Mouse (Mus musculus) midbrain, embryonic 12.5 days (tissue): ENCODE results near the gene Krt10. TPM values are rescaled to one million over a fixed set of nuclear protein-coding genes. Genes with fewer than 3 reads are reported as not detected.
A peak's percentile ranks its signal among the peaks of the same experiment; 100 is the strongest.

Experiments
- ATAC-seq: fragments of 200-750 bp; cut with Nextera tagmentation; 2 replicates; pipeline ENCODE4 v1.8.0; 2017; ENCODE audit warnings: low read depth, moderate TSS enrichment, moderate library complexity; ENCODE audit not compliant: low FRiP score
- H3K27ac ChIP-seq: fragments of 300-500 bp; sonication (generic); replicated peaks from 2 replicates; pipeline ENCODE4 v1.5.1; 2016; ENCODE audit warnings: mild to moderate bottlenecking
- H3K27me3 ChIP-seq: fragments of 300-500 bp; sonication (generic); 2 replicates; pipeline ENCODE4 v1.6.1; 2016; ENCODE audit warnings: mild to moderate bottlenecking
- H3K36me3 ChIP-seq: fragments of 300-500 bp; sonication (generic); 2 replicates; pipeline ENCODE4 v1.6.1; 2016
- H3K4me1 ChIP-seq: fragments of 300-500 bp; sonication (generic); 2 replicates; pipeline ENCODE4 v1.6.1; 2016
- H3K4me2 ChIP-seq: fragments of 300-500 bp; sonication (generic); replicated peaks from 2 replicates; pipeline ENCODE4 v1.6.1; 2016; ENCODE audit warnings: mild to moderate bottlenecking, moderate library complexity
- H3K4me3 ChIP-seq: fragments of 300-500 bp; sonication (generic); 2 replicates; pipeline ENCODE4 v1.5.1; 2016; ENCODE audit warnings: mild to moderate bottlenecking
- H3K9ac ChIP-seq: fragments of 300-500 bp; sonication (generic); replicated peaks from 2 replicates; pipeline ENCODE4 v1.6.1; 2016; ENCODE audit warnings: mild to moderate bottlenecking, moderate library complexity
- H3K9me3 ChIP-seq: fragments of 300-500 bp; sonication (generic); 2 replicates; pipeline ENCODE4 v1.6.1; 2016; ENCODE audit warnings: mild to moderate bottlenecking
- WGBS: fragments of 180-500 bp; shearing (Covaris S2); methylation state at CpG from one replicate; pipeline ENCODE4 v1.1.7; 2016; 5-methylcytosine and 5-hydroxymethylcytosine counted together
- polyA plus RNA-seq: library from polyadenylated mRNA; unstranded; fragments of >200 nt; fragmentation: Nextera tagmentation; extraction: Ambion mirVana; gene quantifications from 2 replicates; pipeline ENCODE4 v1.2.1, GENCODE M21; 2016

Gene Krt10
- polyA plus RNA-seq, 1 experiment from 2014 or later, result 35.9 TPM

GRCm38 (mm10) chr11:99369229-99369628, 19.9 kb downstream of the Krt10 start:
- Histone ChIP-seq H3K36me3 (no peaks in the 10 kb centered on the region), H3K27me3 (no peaks in the 10 kb centered on the region), H3K9ac (no peak overlapping the region), H3K4me3 (no peak overlapping the region), H3K9me3 (no peaks in the 10 kb centered on the region), H3K4me1 (no peaks in the 10 kb centered on the region), H3K27ac (no peak overlapping the region), H3K4me2 (no peak overlapping the region)
- 20% methylated on average over 3 of the region's 3 CpGs for WGBS
- no peak for ATAC-seq

DNA sequence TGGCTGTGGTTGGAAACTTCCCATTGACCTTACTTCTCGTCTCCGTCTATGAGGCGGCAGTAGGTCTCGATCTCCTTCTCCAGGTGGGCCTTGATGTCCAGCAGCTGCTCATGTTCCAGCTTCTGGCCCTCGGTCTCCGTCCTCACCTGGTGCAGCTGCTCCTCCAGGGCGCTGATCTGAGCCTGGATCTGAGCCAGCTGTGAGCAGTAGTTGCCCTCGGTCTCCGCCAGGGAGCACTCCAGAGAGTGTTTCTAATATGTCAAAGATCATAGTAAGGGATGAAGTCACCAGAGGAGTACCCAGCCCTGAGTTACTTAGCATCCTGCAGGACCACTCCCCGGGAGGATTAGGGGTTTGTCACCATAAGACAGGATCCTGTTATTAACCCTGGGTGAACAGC, 22.4 kb downstream of the Krt10 start:
- Histone ChIP-seq H3K27ac (no peak overlapping the region), H3K36me3 (no peaks in the 10 kb centered on the region), H3K27me3 (no peaks in the 10 kb centered on the region), H3K4me3 (no peak overlapping the region), H3K9ac (no peak overlapping the region), H3K9me3 (no peaks in the 10 kb centered on the region), H3K4me1 (no peaks in the 10 kb centered on the region), H3K4me2 (no peak overlapping the region)
- WGBS, result 43% methylated on average over 10 of the region's 10 CpGs
- ATAC-seq, result no peak

GRCm38 (mm10) chr11:99364412-99364811, 24.8 kb downstream of the Krt10 start:
- H3K9me3 ChIP-seq, result no peaks in the 10 kb centered on the region

DNA sequence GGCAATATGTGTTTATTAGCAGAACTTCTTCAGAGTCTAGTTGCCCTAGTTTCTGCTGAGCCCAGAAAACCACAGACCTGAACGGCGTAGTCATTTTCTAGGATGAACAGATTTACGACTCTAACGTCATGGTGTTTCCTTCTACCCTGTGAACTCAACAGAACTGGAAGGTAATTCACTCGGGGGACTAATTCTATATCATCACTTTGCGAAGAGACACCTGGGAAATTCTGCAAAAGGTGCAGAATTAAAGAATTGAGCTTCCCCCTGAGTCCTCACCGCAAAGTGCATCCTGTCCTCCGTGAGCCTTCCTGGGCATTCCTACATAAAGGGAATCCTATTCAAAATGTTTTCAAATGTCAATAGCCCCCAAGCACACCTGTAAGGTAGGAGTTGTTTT, 27.7 kb downstream of the Krt10 start:
- Histone ChIP-seq H3K4me3 (no peak overlapping the region), H3K9ac (no peak overlapping the region), H3K4me2 (no peak overlapping the region), H3K4me1 (no peaks in the 10 kb centered on the region), H3K27me3 (no peaks in the 10 kb centered on the region), H3K9me3 (no peaks in the 10 kb centered on the region), H3K27ac (no peak overlapping the region), H3K36me3 (no peaks in the 10 kb centered on the region)
- ATAC-seq, result no peak
- 90% methylated on average over 8 of the region's 8 CpGs for WGBS

More at GRCm38 (mm10) chr11:99364412-99364811, 24.8 kb downstream of the Krt10 start:
- WGBS, result 27% methylated on average over 9 of the region's 9 CpGs
- Histone ChIP-seq H3K4me2 (no peak overlapping the region), H3K4me3 (no peak overlapping the region), H3K27me3 (no peaks in the 10 kb centered on the region), H3K36me3 (no peaks in the 10 kb centered on the region), H3K4me1 (no peaks in the 10 kb centered on the region), H3K9ac (no peak overlapping the region), H3K27ac (no peak overlapping the region)
- ATAC-seq, result no peak

DNA sequence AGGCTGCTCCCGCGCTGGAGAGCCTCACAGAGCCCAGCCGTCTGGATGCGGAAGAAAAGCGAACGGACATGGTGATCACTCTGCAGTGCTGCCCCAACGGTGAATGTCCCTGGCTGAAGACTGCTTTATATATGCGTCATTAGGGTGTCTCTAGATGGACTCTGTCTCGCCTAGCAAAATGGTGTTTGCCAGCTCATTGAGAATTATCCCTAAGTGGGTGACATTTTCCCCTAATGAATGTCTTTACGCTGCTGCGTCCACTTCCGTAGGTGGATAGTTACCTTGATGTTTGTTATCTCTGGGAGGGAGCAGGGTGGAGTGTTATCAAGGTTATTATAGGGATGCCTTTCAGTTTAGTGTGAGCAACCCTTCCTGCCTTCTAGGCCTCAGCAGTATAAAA, 38.2 kb downstream of the Krt10 start, which contains the start of gene Krt27:
Gene Krt27 (minus strand): TSS at position 101 of the 400 bp plus-strand sequence.
- 83% methylated on average over 12 of the region's 12 CpGs for WGBS
- H3K4me3 ChIP-seq, result no peak within 1 kb of the TSS
- no peak for ATAC-seq
- H3K9ac ChIP-seq, result no peak within 1 kb of the TSS
- no peak within 1 kb of the TSS for H3K4me2 ChIP-seq
- no peaks in the 10 kb centered on the region for H3K4me1 ChIP-seq
- H3K36me3 ChIP-seq, result no peaks in the 10 kb centered on the region
- H3K9me3 ChIP-seq, result no peaks in the 10 kb centered on the region
- no peaks in the 10 kb centered on the region for H3K27me3 ChIP-seq
- H3K27ac ChIP-seq, result no peak within 1 kb of the TSS

- Histone ChIP-seq H3K9ac (no peak overlapping the region), H3K9me3 (no peaks in the 10 kb centered on the region), H3K4me1 (0 out of 2 replicates have a peak, but pooled peaks cover 4% of the 10 kb centered on the region), H3K36me3 (no peaks in the 10 kb centered on the region), H3K27ac (peak overlapping the region; percentile 60), H3K27me3 (no peaks in the 10 kb centered on the region), H3K4me3 (no peak overlapping the region), H3K4me2 (0 out of 2 replicates have a peak overlapping the region, but pooled peaks have one; percentile 0)
- ATAC-seq, result 0 out of 2 replicates have a peak, but pooled peaks have one; percentile 38
- WGBS, result 30% methylated on average over 11 of the region's 11 CpGs
Observed at GRCm38 (mm10) chr11:99339299-99339847, 49.8 kb downstream of the Krt10 start.

DNA sequence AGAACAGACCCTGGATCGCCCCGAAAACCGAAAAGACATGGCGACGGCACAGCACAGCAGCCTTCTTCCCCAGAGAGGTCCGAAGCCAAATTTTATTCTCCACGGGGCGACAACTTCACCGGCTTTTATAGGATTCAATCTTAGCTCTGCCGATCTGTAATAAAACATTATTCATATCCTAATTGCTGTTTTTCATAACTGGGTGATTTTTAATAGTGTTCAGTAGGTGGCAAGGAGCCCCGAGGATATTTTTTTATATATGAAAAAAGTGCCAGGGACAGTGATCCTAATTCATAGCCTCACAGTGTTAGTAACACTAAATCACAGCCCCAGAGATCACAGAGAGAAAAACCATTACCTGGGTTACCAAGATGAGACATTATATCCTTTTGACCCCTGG, 51.3 kb downstream of the Krt10 start, which contains the start of gene Krt26:
Gene Krt26 (minus strand): TSS at position 101 of the 400 bp plus-strand sequence.
- Histone ChIP-seq H3K27ac (no peak within 1 kb of the TSS), H3K4me1 (0 out of 2 replicates have a peak, but pooled peaks cover 7% of the 10 kb centered on the region), H3K9ac (no peak within 1 kb of the TSS), H3K9me3 (no peaks in the 10 kb centered on the region), H3K36me3 (no peaks in the 10 kb centered on the region), H3K27me3 (no peaks in the 10 kb centered on the region), H3K4me2 (no peak within 1 kb of the TSS), H3K4me3 (no peak within 1 kb of the TSS)
- WGBS, result 93% methylated on average over 11 of the region's 11 CpGs
- no peak for ATAC-seq

Other genes with a start within 250 kb of the Krt10 start
- 0.11 TPM in 1 of 2 replicates, not detected in the other for gene Ccr7, start 234.3 kb downstream of the Krt10 start, polyA plus RNA-seq
- 357 and 380 TPM in 2 replicates for gene Smarce1, start 158.3 kb downstream of the Krt10 start, polyA plus RNA-seq
- 0.87 and 1.1 TPM in 2 replicates for gene Krt222, start 145.3 kb downstream of the Krt10 start, polyA plus RNA-seq
- gene Krt24, start 104.1 kb downstream of the Krt10 start, polyA plus RNA-seq, result not detected in 2 replicates
- not detected in 2 replicates for gene Krt25, start 66.4 kb downstream of the Krt10 start, polyA plus RNA-seq
- gene Krt26, start 51.4 kb downstream of the Krt10 start, polyA plus RNA-seq, result 0.21 and 0.48 TPM in 2 replicates
- gene Krt27, start 38.3 kb downstream of the Krt10 start, polyA plus RNA-seq, result not detected in 2 replicates
- 0.42 TPM in 1 of 2 replicates, not detected in the other for gene Krt28, start 14.5 kb downstream of the Krt10 start, polyA plus RNA-seq
- gene Krt12, start 32.9 kb upstream of the Krt10 start, polyA plus RNA-seq, result not detected in 2 replicates
- 0.09 and 0.20 TPM in 2 replicates for gene Krt20, start 48.8 kb upstream of the Krt10 start, polyA plus RNA-seq
- not detected in 2 replicates for gene Krt23, start 103.8 kb upstream of the Krt10 start, polyA plus RNA-seq
- not detected in 2 replicates for gene Krt39, start 132.0 kb upstream of the Krt10 start, polyA plus RNA-seq
- gene Krt40, start 153.8 kb upstream of the Krt10 start, polyA plus RNA-seq, result not detected in 2 replicates
- gene Krtap3-3, start 161.5 kb upstream of the Krt10 start, polyA plus RNA-seq, result not detected in 2 replicates
- not detected in 2 replicates for gene Krtap3-2, start 167.5 kb upstream of the Krt10 start, polyA plus RNA-seq
- not detected in 2 replicates for gene Gm11939, start 170.1 kb upstream of the Krt10 start, polyA plus RNA-seq
- not detected in 2 replicates for gene Krtap3-1, start 177.3 kb upstream of the Krt10 start, polyA plus RNA-seq
- gene Krtap1-5, start 191.7 kb upstream of the Krt10 start, polyA plus RNA-seq, result not detected in 2 replicates
- gene Krtap1-4, start 194.3 kb upstream of the Krt10 start, polyA plus RNA-seq, result not detected in 2 replicates
- not detected in 2 replicates for gene Krtap1-3, start 202.0 kb upstream of the Krt10 start, polyA plus RNA-seq
- gene Krtap9-3, start 208.7 kb upstream of the Krt10 start, polyA plus RNA-seq, result not detected in 2 replicates
- not detected in 2 replicates for gene Gm11938, start 213.9 kb upstream of the Krt10 start, polyA plus RNA-seq
- gene Gm11937, start 220.8 kb upstream of the Krt10 start, polyA plus RNA-seq, result not detected in 2 replicates
- gene Krtap2-4, start 225.5 kb upstream of the Krt10 start, polyA plus RNA-seq, result not detected in 2 replicates
- gene Gm11562, start 231.1 kb upstream of the Krt10 start, polyA plus RNA-seq, result not detected in 2 replicates
- not detected in 2 replicates for gene Krtap4-1, start 238.9 kb upstream of the Krt10 start, polyA plus RNA-seq
- not detected in 2 replicates for gene Krtap4-2, start 245.7 kb upstream of the Krt10 start, polyA plus RNA-seq